Mouse (Mus musculus) myocyte (in vitro differentiated cells): ENCODE data around the gene Sh3d19.

Experiments
- CEBPB ChIP-seq: IDR thresholded peaks from 2 replicates; pipeline ENCODE4 v1.6.1; 2011; ENCODE audit warnings: mild to moderate bottlenecking, moderate library complexity; ENCODE audit not compliant: poor library complexity, insufficient read depth, severe bottlenecking
- MAX ChIP-seq: IDR thresholded peaks from one replicate; pipeline ENCODE4 v1.6.1; 2011; ENCODE audit warnings: low read depth, mild to moderate bottlenecking, control low read depth
- MYOD1 ChIP-seq, 3 experiments: IDR thresholded peaks; one replicate each; pipeline ENCODE4 v1.6.1; 2011; ENCODE audit warnings: control low read depth in 2 of 3, low read depth in 2 of 3, mild to moderate bottlenecking in 2 of 3, moderate library complexity in 1 of 3; ENCODE audit not compliant: insufficient read length in 2 of 3, control insufficient read depth in 1 of 3
- MYOG ChIP-seq, 3 experiments: IDR thresholded peaks; one replicate each; pipeline ENCODE4 v1.6.1; 2011; ENCODE audit warnings: control low read depth in 2 of 3, low read depth in 2 of 3, mild to moderate bottlenecking in 2 of 3; ENCODE audit not compliant: insufficient read length in 2 of 3, control insufficient read depth in 1 of 3, insufficient read depth in 1 of 3
- POLR2A ChIP-seq: IDR thresholded peaks from one replicate; pipeline ENCODE4 v1.6.1; 2011; ENCODE audit warnings: low read depth, mild to moderate bottlenecking, control low read depth, moderate library complexity; ENCODE audit not compliant: insufficient read length
- SRF ChIP-seq: IDR thresholded peaks from one replicate; pipeline ENCODE4 v1.6.1; 2011; ENCODE audit warnings: low read depth; ENCODE audit not compliant: control insufficient read depth, insufficient read length
- TCF12 ChIP-seq: IDR thresholded peaks from one replicate; pipeline ENCODE4 v1.6.1; 2011; ENCODE audit warnings: mild to moderate bottlenecking, control low read depth; ENCODE audit not compliant: poor library complexity, insufficient read depth, severe bottlenecking
- USF1 ChIP-seq: IDR thresholded peaks from one replicate; pipeline ENCODE4 v1.6.1; 2011; ENCODE audit warnings: low read depth, mild to moderate bottlenecking, control low read depth, moderate library complexity

- TF ChIP-seq TCF12 (no peak), SRF (no peak), CEBPB (no peak), MAX (no peak), POLR2A (no peak), USF1 (no peak), MYOG (IDR thresholded peaks at IDR 0.05; ENCODE audit: control insufficient read depth in 1 of 3, insufficient read depth in 1 of 3, insufficient read length in 2 of 3, low read depth in 2 of 3) (no peak), MYOD1 (IDR thresholded peaks at IDR 0.05; ENCODE audit: control insufficient read depth in 1 of 3, insufficient read length in 2 of 3, low read depth in 2 of 3) (no peak)
Observed at GRCm38 (mm10) chr3:86149063-86149462, 178.2 kb downstream of the Sh3d19 start.
